Comparison of ENCODE assay signal across 9 mouse cellular contexts in genomic region chr3:95653473-95654034, GRCm38 (mm10). TPM values are rescaled to one million over a fixed set of nuclear protein-coding genes. Genes with fewer than 3 reads are reported as not detected.
DNase-seq lines count a peak whose midpoint lies in the region; ATAC-seq lines count a peak whose summit lies in the region.
"Had no signal": no experiment of that assay in that cellular context is flagged by ENCODE, and none has a peak within 500 bp of the region (broad histone marks: within the 10 kb centered on the region; RNA-seq: fewer than 3 reads in every experiment).

No protein-coding gene starts in this region.

- no peaks in the 10 kb centered on the region for H3K36me3 ChIP-seq in embryonic facial prominence, embryonic 11.5 days (replicated peaks; ENCODE audit: control insufficient read depth, insufficient read depth, low read depth, low read length)
- H3K36me3 ChIP-seq in liver, embryonic 11.5 days (ENCODE audit: control insufficient read depth, insufficient read depth, low read length), result no peaks in the 10 kb centered on the region
- H3K36me3 ChIP-seq in splenic B cell, adult 2 months (ENCODE audit: control insufficient read depth, insufficient read depth, low read length, poor library complexity, severe bottlenecking), result no peaks in the 10 kb centered on the region
- H3K36me3 ChIP-seq: neural tube, embryonic 12.5 days had no signal

- H3K27me3 ChIP-seq in embryonic facial prominence, embryonic 11.5 days (ENCODE audit: control insufficient read depth, insufficient read depth, low read length), result no peaks in the 10 kb centered on the region
- H3K27me3 ChIP-seq in liver, embryonic 11.5 days (replicated peaks; ENCODE audit: control insufficient read depth, insufficient read depth, low read length), result no peaks in the 10 kb centered on the region
- no peaks in the 10 kb centered on the region for H3K27me3 ChIP-seq in splenic B cell, adult 2 months (ENCODE audit: control insufficient read depth, insufficient read depth, low read length, poor library complexity, severe bottlenecking)
- H3K27me3 ChIP-seq: neural tube, embryonic 12.5 days had no signal

- no peak for ATAC-seq in embryonic facial prominence, embryonic 11.5 days (replicated peaks; ENCODE audit: insufficient number of reproducible peaks, low FRiP score, low TSS enrichment, low read depth)
- no peak for ATAC-seq in liver, embryonic 11.5 days (replicated peaks; ENCODE audit: low FRiP score)

- 0 out of 2 replicates have a peak, but pooled peaks cover 2% of the 10 kb centered on the region for H3K4me1 ChIP-seq in embryonic facial prominence, embryonic 11.5 days (ENCODE audit: control insufficient read depth, insufficient read depth, low read length)
- peaks cover 18% of the 10 kb centered on the region for H3K4me1 ChIP-seq in liver, embryonic 11.5 days (replicated peaks; ENCODE audit: control insufficient read depth, insufficient read depth, low read length)

- intact Hi-C loops in left cerebral cortex, postnatal 14 days (cut with DNase I), result no loop called here

- H3K4me3 ChIP-seq in embryonic facial prominence, embryonic 11.5 days (ENCODE audit: low read depth, low read length), result no peak overlapping the region
- H3K4me3 ChIP-seq in liver, embryonic 11.5 days (ENCODE audit: low read depth, low read length), result no peak overlapping the region
- H3K4me3 ChIP-seq: neural tube, embryonic 12.5 days had no signal

- no peak overlapping the region for H3K27ac ChIP-seq in embryonic facial prominence, embryonic 11.5 days (replicated peaks; ENCODE audit: low read depth, low read length)
- H3K27ac ChIP-seq in liver, embryonic 11.5 days (ENCODE audit: low read depth, low read length), result peak overlapping the region; percentile 16
- H3K27ac ChIP-seq: neural tube, embryonic 12.5 days had no signal

- no peaks in the 10 kb centered on the region for H3K9me3 ChIP-seq in embryonic facial prominence, embryonic 11.5 days (replicated peaks; ENCODE audit: control insufficient read depth, low read length)
- no peaks in the 10 kb centered on the region for H3K9me3 ChIP-seq in liver, embryonic 11.5 days (ENCODE audit: control insufficient read depth, low read length)
- H3K9me3 ChIP-seq: neural tube, embryonic 12.5 days had no signal

- H3K9ac ChIP-seq in embryonic facial prominence, embryonic 11.5 days (replicated peaks; ENCODE audit: low read length), result no peak overlapping the region; the same call in 1 of the 2 replicates
- H3K9ac ChIP-seq in liver, embryonic 11.5 days (ENCODE audit: low read depth, low read length), result peak overlapping the region; percentile 34; the same call in 1 of the 2 replicates
- H3K9ac ChIP-seq: neural tube, embryonic 12.5 days had no signal

- no peak overlapping the region for H3K4me2 ChIP-seq in embryonic facial prominence, embryonic 11.5 days (ENCODE audit: low read depth, low read length)
- no peak overlapping the region for H3K4me2 ChIP-seq in liver, embryonic 11.5 days
- H3K4me2 ChIP-seq: neural tube, embryonic 12.5 days had no signal

- peak; percentile 30 to 69 for DNase-seq in left cerebral cortex, postnatal 14 days (ENCODE audit: low spot score in 2 of 2)
- DNase-seq in left cerebral cortex, adult 9 months (ENCODE audit: low spot score in 2 of 2), result no peak
- peak; percentile 71 for DNase-seq in embryonic facial prominence, embryonic 11.5 days (ENCODE audit: low spot score)
- no peak for DNase-seq in liver, embryonic 11.5 days (ENCODE audit: low spot score)
- peak; percentile 68 for DNase-seq in splenic B cell, adult 2 months (ENCODE audit: low read depth, low spot score)
- DNase-seq in right cerebral cortex, adult 2 months (ENCODE audit: low spot score in 2 of 2), result no peak
- DNase-seq in frontal cortex, postnatal 14 days (ENCODE audit: low spot score in 2 of 2), result no peak
- no peak for DNase-seq in kidney, adult 9 months

- whole genome bisulfite sequencing in embryonic facial prominence, embryonic 11.5 days, result 15% methylated on average over 11 of the region's 11 CpGs
- 40% methylated on average over 11 of the region's 11 CpGs for WGBS in liver, embryonic 11.5 days

RNA-seq across cellular contexts. Expression of gene Mcl1, which starts 5.0 kb away (rescaled TPM):
- 10 to 100 TPM; 58.6 to 69.2 TPM for total RNA-seq in left cerebral cortex, postnatal 14 days (2021)
- polyA plus RNA-seq in embryonic facial prominence, embryonic 11.5 days (2014; fragmentation: Nextera tagmentation; extraction: Ambion mirVana), result 77.1 and 83.3 TPM in 2 replicates
- polyA plus RNA-seq in liver, embryonic 11.5 days (2014; fragmentation: Nextera tagmentation; extraction: Ambion mirVana), result 52.2 and 57.7 TPM in 2 replicates

RNA-seq across cellular contexts. Expression of gene Ensa, which starts 28.8 kb away (rescaled TPM):
- 100 to 1,000 TPM; 332 to 337 TPM for total RNA-seq in left cerebral cortex, postnatal 14 days (2021)
- 69.7 and 79.4 TPM in 2 replicates for polyA plus RNA-seq in embryonic facial prominence, embryonic 11.5 days (2014; fragmentation: Nextera tagmentation; extraction: Ambion mirVana)
- polyA plus RNA-seq in liver, embryonic 11.5 days (2014; fragmentation: Nextera tagmentation; extraction: Ambion mirVana), result 51.3 and 55.8 TPM in 2 replicates

RNA-seq across cellular contexts. Expression of gene Adamtsl4, which starts 34.2 kb away (rescaled TPM):
- 1 to 10 TPM; 2.0 TPM for total RNA-seq in left cerebral cortex, postnatal 14 days (2021)
- 0.55 and 0.71 TPM in 2 replicates for polyA plus RNA-seq in embryonic facial prominence, embryonic 11.5 days (2014; fragmentation: Nextera tagmentation; extraction: Ambion mirVana)
- polyA plus RNA-seq in liver, embryonic 11.5 days (2014; fragmentation: Nextera tagmentation; extraction: Ambion mirVana), result 0.38 and 1.2 TPM in 2 replicates

Comparison
In these comparisons a context has a peak if more than half of its experiments do, and no peak if none do; other contexts are left out.
1. DNase-seq: peak in left cerebral cortex, postnatal 14 days (2 of 2), embryonic facial prominence, embryonic 11.5 days (single experiment) and splenic B cell, adult 2 months (single experiment); none in left cerebral cortex, adult 9 months (0 of 2), liver, embryonic 11.5 days (single experiment), right cerebral cortex, adult 2 months (0 of 2), frontal cortex, postnatal 14 days (0 of 2) and kidney, adult 9 months (single experiment).